20 mouse cellular contexts compared by ENCODE assay signal in genomic region chr12:73578141-73578540, GRCm38 (mm10). TPM values are rescaled to one million over a fixed set of nuclear protein-coding genes. Genes with fewer than 3 reads are reported as not detected.
A peak's percentile ranks its signal among the peaks of the same experiment; 100 is the strongest.
DNase-seq lines count a peak whose midpoint lies in the region; ATAC-seq and TF ChIP-seq lines count a peak whose summit lies in the region.
"Had no signal": no experiment of that assay in that cellular context is flagged by ENCODE, and none has a peak within 500 bp of the region (broad histone marks: within the 10 kb centered on the region; RNA-seq: fewer than 3 reads in every experiment).

No protein-coding gene starts in this region.

- H3K4me3 ChIP-seq in testis, adult 2 months (ENCODE audit: control insufficient read depth, low read depth, low read length), result peak overlapping the region; percentile 48; the same call in 1 of the 2 replicates
- no peak overlapping the region for H3K4me3 ChIP-seq in intestine, embryonic 15.5 days (replicated peaks)
- H3K4me3 ChIP-seq: embryonic facial prominence, embryonic 15.5 days; heart, embryonic 12.5 days; hindbrain, embryonic 15.5 days had no signal

- no peak for TF ChIP-seq POLR2A in testis, adult 2 months (IDR thresholded peaks at IDR 0.05; ENCODE audit: control insufficient read depth, low read depth, low read length)

- peaks cover 5% of the 10 kb centered on the region for H3K4me1 ChIP-seq in testis, adult 2 months (ENCODE audit: control insufficient read depth, insufficient read depth, low read length)
- no peaks in the 10 kb centered on the region for H3K4me1 ChIP-seq in intestine, embryonic 15.5 days (replicated peaks)
- H3K4me1 ChIP-seq: embryonic facial prominence, embryonic 15.5 days; hindbrain, embryonic 15.5 days had no signal

- H3K9ac ChIP-seq in intestine, embryonic 15.5 days, result no peak overlapping the region
- H3K9ac ChIP-seq: embryonic facial prominence, embryonic 15.5 days; heart, embryonic 12.5 days; hindbrain, embryonic 15.5 days had no signal

- no peak overlapping the region for H3K27ac ChIP-seq in testis, adult 2 months (ENCODE audit: control insufficient read depth, insufficient read depth, low read depth, low read length)
- H3K27ac ChIP-seq in intestine, embryonic 15.5 days, result no peak overlapping the region
- H3K27ac ChIP-seq: embryonic facial prominence, embryonic 15.5 days; hindbrain, embryonic 15.5 days had no signal

- no peak for TF ChIP-seq CTCF in testis, adult 2 months (IDR thresholded peaks at IDR 0.05; ENCODE audit: control insufficient read depth, insufficient read depth, insufficient replicate concordance, low read depth, low read length)

- WGBS in intestine, embryonic 15.5 days, result 67% methylated on average over 6 of the region's 6 CpGs

- no peak overlapping the region for H3K4me2 ChIP-seq in intestine, embryonic 15.5 days (replicated peaks)
- H3K4me2 ChIP-seq: embryonic facial prominence, embryonic 15.5 days; heart, embryonic 12.5 days; hindbrain, embryonic 15.5 days had no signal

- no peak for DNase-seq in testis, postnatal 10 days (ENCODE audit: low spot score)
- DNase-seq in CD4-positive helper T cell, adult 2 months (ENCODE audit: low read depth, low spot score), result peak; percentile 42
- DNase-seq in layer of hippocampus, postnatal 10 days (ENCODE audit: low spot score in 2 of 2), result no peak
- no peak for DNase-seq in MN1 (ENCODE audit: low spot score)
- DNase-seq: adrenal gland, postnatal 25 days; cerebellum, adult 8-10 months; cerebellum, postnatal 14 days; embryo, embryonic 11 days; gastrocnemius, postnatal 10 days; heart, postnatal 36 days had no signal

- no peaks in the 10 kb centered on the region for H3K36me3 ChIP-seq in testis, adult 2 months (ENCODE audit: control insufficient read depth, insufficient read depth, low read length)
- H3K36me3 ChIP-seq in intestine, embryonic 15.5 days, result no peaks in the 10 kb centered on the region
- H3K36me3 ChIP-seq: embryonic facial prominence, embryonic 15.5 days; G1E; heart, embryonic 12.5 days; hindbrain, embryonic 15.5 days had no signal

- H3K27me3 ChIP-seq in testis, adult 2 months (ENCODE audit: control insufficient read depth, insufficient read depth, low read length), result no peaks in the 10 kb centered on the region
- H3K27me3 ChIP-seq in intestine, embryonic 15.5 days (replicated peaks), result 0 out of 2 replicates have a peak, but pooled peaks cover 2% of the 10 kb centered on the region
- H3K27me3 ChIP-seq: embryonic facial prominence, embryonic 15.5 days; heart, embryonic 12.5 days; hindbrain, embryonic 15.5 days had no signal

- peak; percentile 61 for ATAC-seq in activated CD4-positive, CD25-positive, alpha-beta regulatory T cell, adult 4 months
- peak; percentile 65 for ATAC-seq in inflammation-experienced regulatory T-cells, adult 6 months
- ATAC-seq in intestine, embryonic 15.5 days, result no peak
- ATAC-seq: forebrain, embryonic 16.5 days had no signal

- H3K9me3 ChIP-seq in intestine, embryonic 15.5 days, result no peaks in the 10 kb centered on the region
- H3K9me3 ChIP-seq: embryonic facial prominence, embryonic 15.5 days; heart, embryonic 12.5 days; hindbrain, embryonic 15.5 days had no signal

RNA-seq across cellular contexts. Expression of gene Prkch, which starts 6.5 kb away (rescaled TPM):
- 1.6 and 1.7 TPM in 2 replicates for polyA plus RNA-seq in testis, adult 2 months (2012; rRNA removed)
- polyA plus RNA-seq in activated CD4-positive, CD25-positive, alpha-beta regulatory T cell, adult 4 months (2017; shearing (Covaris generic)), result 10 to 100 TPM; 80.9 to 82.1 TPM
- 10 to 100 TPM; 70.6 to 96.5 (median 76.2) TPM for polyA plus RNA-seq in inflammation-experienced regulatory T-cells, adult 6 months (2017; shearing (Covaris generic))
- total RNA-seq in layer of hippocampus, postnatal 10 days (2021), result 1 to 10 TPM; 5.6 to 7.0 TPM
- 7.3 and 7.7 TPM in 2 replicates for polyA plus RNA-seq in intestine, embryonic 15.5 days (2015; fragmentation: Nextera tagmentation; extraction: Ambion mirVana)
- polyA plus RNA-seq: G1E had no signal

RNA-seq across cellular contexts. Expression of gene Tmem30b, which starts 31.9 kb away (rescaled TPM):
- 0.17 and 1.2 TPM in 2 replicates for polyA plus RNA-seq in testis, adult 2 months (2012; rRNA removed)
- polyA plus RNA-seq in activated CD4-positive, CD25-positive, alpha-beta regulatory T cell, adult 4 months (2017; shearing (Covaris generic)), result not detected
- polyA plus RNA-seq in inflammation-experienced regulatory T-cells, adult 6 months (2017; shearing (Covaris generic)), result under 1 TPM in 2 of 3 experiments, not detected in 1; 0.15 to 0.18 TPM
- under 1 TPM in 1 of 2 experiments, not detected in 1; 0.13 TPM for total RNA-seq in layer of hippocampus, postnatal 10 days (2021)
- polyA plus RNA-seq in intestine, embryonic 15.5 days (2015; fragmentation: Nextera tagmentation; extraction: Ambion mirVana), result 63.4 and 67.5 TPM in 2 replicates
- total RNA-seq: adrenal gland, postnatal 25 days had no signal
- polyA plus RNA-seq: C2C12, G1E had no signal

Comparison
In these comparisons a context has a peak if more than half of its experiments do, and no peak if none do; other contexts are left out.
1. RNA of gene Tmem30b, which starts 31.9 kb away (polyA plus RNA-seq): 63.4 to 67.5 TPM in intestine, embryonic 15.5 days; 0.17 to 1.2 TPM in testis, adult 2 months, 0.15 to 0.18 TPM in inflammation-experienced regulatory T-cells, adult 6 months and not detected in activated CD4-positive, CD25-positive, alpha-beta regulatory T cell, adult 4 months; every median in the first group is over 10 times any median in the second.